Mouse (Mus musculus) MEL (cell line): Measurements from ENCODE around the gene Pde8b. TPM values are rescaled to one million over a fixed set of nuclear protein-coding genes. Genes with fewer than 3 reads are reported as not detected.

Experiments used
- DNase-seq: peaks from one replicate; pipeline ENCODE4 v3.0.0; 2011; ENCODE audit warnings: low read depth, low spot score
- H3K27ac ChIP-seq: 2 replicates; pipeline ENCODE4 v1.5.1; 2012; ENCODE audit warnings: low read depth, mild to moderate bottlenecking, control low read depth, low read length, moderate library complexity; ENCODE audit not compliant: control insufficient read depth
- H3K27me3 ChIP-seq, 2 experiments: fragments of 150-350 bp in 1 of 2; sonication (generic) in 1 of 2; 2 replicates each; pipeline ENCODE4 v1.6.1; 2012; ENCODE audit warnings: low read length in 2 of 2, mild to moderate bottlenecking in 2 of 2, improper control_type of control experiment in 1 of 2, moderate library complexity in 1 of 2; ENCODE audit not compliant: insufficient read depth in 2 of 2, control insufficient read depth in 1 of 2
- H3K36me3 ChIP-seq, 2 experiments: 2 replicates each; pipeline ENCODE4 v1.6.1; 2012 to 2014; ENCODE audit warnings: low read length in 2 of 2, improper control_type of control experiment in 1 of 2, inconsistent platforms in 1 of 2, mild to moderate bottlenecking in 1 of 2; ENCODE audit not compliant: insufficient read depth in 2 of 2, control insufficient read depth in 1 of 2
- H3K4me1 ChIP-seq, 2 experiments: fragments of 150-350 bp in 1 of 2; sonication (generic) in 1 of 2; 2 replicates each; pipeline ENCODE4 v1.6.1; 2012; ENCODE audit warnings: low read length in 2 of 2, improper control_type of control experiment in 1 of 2, mild to moderate bottlenecking in 1 of 2; ENCODE audit not compliant: insufficient read depth in 2 of 2, control insufficient read depth in 1 of 2
- H3K4me3 ChIP-seq, 2 experiments: fragments of 150-350 bp in 1 of 2; sonication (generic) in 1 of 2; 2 replicates each; pipeline ENCODE4 v1.5.1; 2012; ENCODE audit warnings: low read depth in 2 of 2, low read length in 2 of 2, mild to moderate bottlenecking in 2 of 2, moderate library complexity in 2 of 2, control low read depth in 1 of 2, improper control_type of control experiment in 1 of 2; ENCODE audit not compliant: control insufficient read depth in 1 of 2, insufficient read depth in 1 of 2
- H3K79me2 ChIP-seq: 2 replicates; pipeline ENCODE4 v1.6.1; 2012; ENCODE audit warnings: mild to moderate bottlenecking, low read length, moderate library complexity; ENCODE audit not compliant: control insufficient read depth, poor library complexity, insufficient read depth
- H3K9ac ChIP-seq: 2 replicates; pipeline ENCODE4 v1.6.1; 2012; ENCODE audit warnings: low read depth, mild to moderate bottlenecking, control low read depth, low read length, moderate library complexity; ENCODE audit not compliant: control insufficient read depth, poor library complexity, severe bottlenecking
- H3K9me3 ChIP-seq: fragments of 150-350 bp; sonication (generic); replicated peaks from 2 replicates; pipeline ENCODE4 v1.6.1; 2012; ENCODE audit warnings: mild to moderate bottlenecking, low read length, improper control_type of control experiment, moderate library complexity; ENCODE audit not compliant: insufficient read depth
- CHD1 ChIP-seq: IDR thresholded peaks from 2 replicates; pipeline ENCODE4 v1.6.1; 2012; ENCODE audit warnings: low read depth, mild to moderate bottlenecking, inconsistent platforms, low read length, improper control_type of control experiment
- CHD2 ChIP-seq: IDR thresholded peaks from 2 replicates; pipeline ENCODE4 v1.6.1; 2011; ENCODE audit warnings: low read length, improper control_type of control experiment
- CTCF ChIP-seq, 3 experiments: IDR thresholded peaks in 2 of 3; conservative IDR thresholded peaks in 1 of 3; 2 replicates each; pipeline ENCODE4 v1.5.1; 2011 to 2012; ENCODE audit warnings: low read length in 3 of 3, low read depth in 2 of 3, mild to moderate bottlenecking in 2 of 3, improper control_type of control experiment in 1 of 3, inconsistent platforms in 1 of 3, mixed read lengths in 1 of 3, moderate library complexity in 1 of 3; ENCODE audit not compliant: control insufficient read depth in 1 of 3, insufficient read depth in 1 of 3, poor library complexity in 1 of 3, severe bottlenecking in 1 of 3
- E2F4 ChIP-seq: IDR thresholded peaks from 2 replicates; pipeline ENCODE4 v1.6.1; 2011; ENCODE audit warnings: low read depth, low read length, improper control_type of control experiment, borderline replicate concordance
- EP300 ChIP-seq, 2 experiments: IDR thresholded peaks; 2 replicates each; pipeline ENCODE4 v1.6.1; 2011; ENCODE audit warnings: improper control_type of control experiment in 2 of 2, low read length in 2 of 2, low read depth in 1 of 2, mild to moderate bottlenecking in 1 of 2
- ETS1 ChIP-seq: IDR thresholded peaks from 2 replicates; pipeline ENCODE4 v1.6.1; 2012; ENCODE audit warnings: low read depth, mild to moderate bottlenecking, inconsistent platforms, low read length, improper control_type of control experiment, moderate library complexity
- GABPA ChIP-seq: IDR thresholded peaks from 2 replicates; pipeline ENCODE4 v1.6.1; 2012; ENCODE audit warnings: low read depth, mild to moderate bottlenecking, inconsistent platforms, low read length, improper control_type of control experiment, moderate library complexity
- GATA1 ChIP-seq: IDR thresholded peaks from 2 replicates; pipeline ENCODE4 v1.6.1; 2011; ENCODE audit warnings: low read depth, low read length, improper control_type of control experiment
- HCFC1 ChIP-seq: IDR thresholded peaks from 2 replicates; pipeline ENCODE4 v1.6.1; 2012; ENCODE audit warnings: low read depth, mild to moderate bottlenecking, inconsistent platforms, low read length, improper control_type of control experiment, moderate library complexity
- JUND ChIP-seq: IDR thresholded peaks from 2 replicates; pipeline ENCODE4 v1.6.1; 2011; ENCODE audit warnings: low read depth, mild to moderate bottlenecking, improper control_type of control experiment, low read length
- KAT2A ChIP-seq: conservative IDR thresholded peaks from 2 replicates; pipeline ENCODE4 v1.6.1; 2012; ENCODE audit warnings: low read depth, low read length, improper control_type of control experiment, inconsistent platforms
- MAX ChIP-seq: IDR thresholded peaks from 2 replicates; pipeline ENCODE4 v1.6.1; 2011; ENCODE audit warnings: low read length, improper control_type of control experiment
- MAZ ChIP-seq: IDR thresholded peaks from 2 replicates; pipeline ENCODE4 v1.6.1; 2012; ENCODE audit warnings: low read depth, mild to moderate bottlenecking, inconsistent platforms, low read length, improper control_type of control experiment
- MEF2A ChIP-seq: IDR thresholded peaks from 2 replicates; pipeline ENCODE4 v1.6.1; 2014; ENCODE audit warnings: low read depth, mild to moderate bottlenecking, inconsistent platforms, low read length, improper control_type of control experiment; ENCODE audit not compliant: poor library complexity, insufficient replicate concordance, severe bottlenecking; ENCODE audit errors: extremely low read depth
- MYB ChIP-seq: IDR thresholded peaks from 2 replicates; pipeline ENCODE4 v1.6.1; 2011; ENCODE audit warnings: mild to moderate bottlenecking, low read depth, low read length, improper control_type of control experiment
- MYC ChIP-seq: IDR thresholded peaks from 2 replicates; pipeline ENCODE4 v1.6.1; 2011; ENCODE audit warnings: low read depth, mild to moderate bottlenecking, low read length, improper control_type of control experiment, moderate library complexity
- NELFE ChIP-seq: IDR thresholded peaks from 2 replicates; pipeline ENCODE4 v1.6.1; 2011; ENCODE audit warnings: low read depth, low read length, improper control_type of control experiment
- POLR2AphosphoS2 ChIP-seq: IDR thresholded peaks from 2 replicates; pipeline ENCODE4 v1.6.1; 2011; ENCODE audit warnings: low read length, improper control_type of control experiment
- POLR2AphosphoS5 ChIP-seq: IDR thresholded peaks from 2 replicates; pipeline ENCODE4 v1.6.1; 2012; ENCODE audit warnings: low read depth, borderline replicate concordance, mild to moderate bottlenecking, inconsistent platforms, low read length, moderate library complexity, mixed read lengths
- RAD21 ChIP-seq: IDR thresholded peaks from 2 replicates; pipeline ENCODE4 v1.6.1; 2011; ENCODE audit warnings: mild to moderate bottlenecking, low read depth, low read length, improper control_type of control experiment
- RCOR1 ChIP-seq: IDR thresholded peaks from 2 replicates; pipeline ENCODE4 v1.6.1; 2012; ENCODE audit warnings: low read depth, mild to moderate bottlenecking, inconsistent platforms, low read length, improper control_type of control experiment
- SIN3A ChIP-seq: IDR thresholded peaks from 2 replicates; pipeline ENCODE4 v1.6.1; 2012; ENCODE audit warnings: low read length, improper control_type of control experiment, inconsistent platforms
- SMC3 ChIP-seq: IDR thresholded peaks from 2 replicates; pipeline ENCODE4 v1.6.1; 2011; ENCODE audit warnings: low read depth, low read length, improper control_type of control experiment
- TCF12 ChIP-seq: IDR thresholded peaks from 2 replicates; pipeline ENCODE4 v1.6.1; 2014; ENCODE audit warnings: low read depth, mild to moderate bottlenecking, inconsistent platforms, low read length, improper control_type of control experiment, moderate library complexity
- UBTF ChIP-seq: IDR thresholded peaks from 2 replicates; pipeline ENCODE4 v1.6.1; 2012; ENCODE audit warnings: low read depth, mild to moderate bottlenecking, inconsistent platforms, low read length, improper control_type of control experiment, moderate library complexity, borderline replicate concordance; ENCODE audit not compliant: insufficient read depth
- USF1 ChIP-seq: IDR thresholded peaks from 2 replicates; pipeline ENCODE4 v1.6.1; 2014; ENCODE audit warnings: low read depth, mild to moderate bottlenecking, inconsistent platforms, low read length, improper control_type of control experiment, moderate library complexity
- USF2 ChIP-seq, 2 experiments: IDR thresholded peaks; 2 replicates each; pipeline ENCODE4 v1.6.1; 2011 to 2012; ENCODE audit warnings: improper control_type of control experiment in 2 of 2, low read length in 2 of 2, borderline replicate concordance in 1 of 2, inconsistent platforms in 1 of 2, low read depth in 1 of 2, mild to moderate bottlenecking in 1 of 2; ENCODE audit not compliant: insufficient read depth in 1 of 2
- ZC3H11A ChIP-seq: IDR thresholded peaks from 2 replicates; pipeline ENCODE4 v1.6.1; 2012; ENCODE audit warnings: low read depth, mild to moderate bottlenecking, inconsistent platforms, low read length, improper control_type of control experiment
- ZKSCAN1 ChIP-seq: IDR thresholded peaks from 2 replicates; pipeline ENCODE4 v1.6.1; 2012; ENCODE audit warnings: low read depth, mild to moderate bottlenecking, inconsistent platforms, low read length, improper control_type of control experiment, moderate library complexity
- ZNF384 ChIP-seq: IDR thresholded peaks from 2 replicates; pipeline ENCODE4 v1.6.1; 2012; ENCODE audit warnings: low read depth, mild to moderate bottlenecking, inconsistent platforms, low read length, improper control_type of control experiment
- polyA plus RNA-seq, 2 experiments: library from polyadenylated mRNA; stranded (reverse) in 1 of 2; unstranded in 1 of 2; fragments of >175 nt in 1 of 2; fragments of >200 nt in 1 of 2; gene quantifications; 2 replicates each; pipeline versions ENCODE4 v1.2.1 to v1.2.4; 2012; ENCODE audit warnings: low replicate concordance in 2 of 2, low read depth in 1 of 2; ENCODE audit not compliant: insufficient read length in 2 of 2, insufficient read depth in 1 of 2, missing spikeins in 1 of 2
- total RNA-seq: library from RNA; depleted of rRNA; stranded (reverse); fragments of 300-350 nt; gene quantifications from 2 replicates; pipeline ENCODE4 v1.2.3, GENCODE M21; 2012

The Pde8b gene
- total and polyA plus RNA-seq, 3 experiments, result 0.04 to 0.40 TPM; not detected in 1

DNA sequence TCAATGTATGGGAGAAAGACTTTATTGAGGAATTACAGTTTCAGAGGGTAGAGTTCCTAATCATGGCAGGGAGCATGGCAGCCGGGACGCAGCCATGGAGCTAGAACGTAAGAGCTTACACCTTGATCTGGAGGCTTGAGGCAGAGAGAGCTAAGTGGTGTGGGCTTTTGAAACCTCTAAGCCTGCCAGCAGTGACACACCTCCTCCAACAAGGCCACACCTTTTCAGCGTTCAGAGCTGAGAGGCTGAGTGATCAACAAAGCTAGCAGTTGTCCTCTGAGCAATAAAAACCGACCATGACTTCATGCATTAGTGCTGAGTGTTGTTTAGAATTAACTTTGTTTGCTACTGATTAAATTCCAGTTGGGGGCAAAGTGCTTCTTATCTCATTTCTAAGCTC, 259.6 kb downstream of the Pde8b start:
- no peaks in the 10 kb centered on the region for H3K27me3 ChIP-seq
- H3K27ac ChIP-seq, result no peak overlapping the region
- H3K9ac ChIP-seq, result no peak overlapping the region
- no peaks in the 10 kb centered on the region for H3K9me3 ChIP-seq
- no peaks in the 10 kb centered on the region for H3K79me2 ChIP-seq
- peak; percentile 40 for DNase-seq
- H3K4me3 ChIP-seq, result no peak overlapping the region
- H3K36me3 ChIP-seq, result peaks cover 0 to 2% of the 10 kb centered on the region in 2 experiments; a peak in 2 of 4 replicates
- peaks cover 0 to 2% of the 10 kb centered on the region in 2 experiments; a peak in 1 of 4 replicates for H3K4me1 ChIP-seq
- TF ChIP-seq HCFC1 (no peak), USF1 (no peak), CHD2 (no peak), RCOR1 (no peak), POLR2AphosphoS5 (no peak), RAD21 (no peak), GATA1 (no peak; the same call in 1 of the 2 replicates), SIN3A (no peak), MYC (no peak), KAT2A (no peak), ZKSCAN1 (no peak), ETS1 (no peak), MAZ (no peak), JUND (no peak), ZC3H11A (no peak), EP300 (IDR thresholded peaks at IDR 0.05; ENCODE audit: low read depth in 1 of 2, low read length in 2 of 2) (no peak), TCF12 (no peak), MAX (no peak), CHD1 (no peak)
- TF ChIP-seq, all 39 proteins: peak for 0

DNA sequence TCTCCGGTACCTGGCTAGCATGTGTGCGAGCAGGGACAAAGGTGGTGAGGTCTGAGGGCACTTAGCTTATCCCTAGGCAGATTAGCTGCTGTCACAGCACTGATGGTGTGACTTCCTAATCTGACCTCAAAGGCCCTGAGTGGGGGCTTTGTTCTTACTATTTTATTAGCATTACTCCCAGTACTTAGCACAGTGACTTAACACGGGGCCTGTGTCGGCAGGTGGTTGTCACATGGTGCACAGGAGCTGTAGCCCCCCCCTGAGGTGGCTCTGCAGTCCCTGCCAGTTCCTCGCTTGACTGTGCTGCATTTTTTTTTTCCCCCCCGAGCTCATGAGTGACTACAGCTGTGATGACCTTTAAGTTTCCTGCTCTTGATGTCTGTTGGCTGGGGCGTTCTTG, 271.1 kb downstream of the Pde8b start:
- TF ChIP-seq E2F4 (no peak), CTCF (IDR thresholded peaks at IDR 0.05 in 2 of 3, conservative IDR thresholded peaks at IDR 0.05 in 1 of 3; ENCODE audit: control insufficient read depth in 1 of 3, insufficient read depth in 1 of 3, low read depth in 2 of 3, low read length in 3 of 3, poor library complexity in 1 of 3, severe bottlenecking in 1 of 3) (no peak), POLR2AphosphoS5 (no peak), ZNF384 (no peak), CHD1 (no peak), MYB (no peak), SMC3 (no peak), JUND (no peak), CHD2 (no peak), USF2 (IDR thresholded peaks at IDR 0.05; ENCODE audit: borderline replicate concordance in 1 of 2, insufficient read depth in 1 of 2, low read depth in 1 of 2, low read length in 2 of 2) (no peak), ETS1 (no peak), POLR2AphosphoS2 (no peak), MEF2A (no peak), GABPA (no peak), TCF12 (no peak), GATA1 (no peak), NELFE (no peak), HCFC1 (no peak), UBTF (no peak)
- TF ChIP-seq, all 39 proteins: peak for 0
- no peak overlapping the region for H3K27ac ChIP-seq
- H3K27me3 ChIP-seq, result no peaks in the 10 kb centered on the region
- H3K36me3 ChIP-seq, result peaks cover 0 to 8% of the 10 kb centered on the region in 2 experiments; a peak in 2 of 4 replicates
- H3K4me3 ChIP-seq, result no peak overlapping the region
- no peaks in the 10 kb centered on the region for H3K9me3 ChIP-seq
- H3K79me2 ChIP-seq, result peaks cover 3% of the 10 kb centered on the region
- DNase-seq, result no peak
- no peak overlapping the region for H3K9ac ChIP-seq
- H3K4me1 ChIP-seq, result 0 out of 4 replicates have a peak, but pooled peaks cover 0 to 5% of the 10 kb centered on the region in 2 experiments
